Mouse (Mus musculus): ENCODE measurements around the gene 2310057M21Rik.

2310057M21Rik gene

GRCm38 (mm10) chr7:131318340-131318739 lies 44.2 kb downstream of the 2310057M21Rik start:
- no peak for DNase-seq

GRCm38 (mm10) chr7:131317587-131317986 lies 45.0 kb downstream of the 2310057M21Rik start:
- no peak for DNase-seq

GRCm38 (mm10) chr7:131314493-131314892 lies 48.1 kb downstream of the 2310057M21Rik start:
- no peak for DNase-seq

- no peak for DNase-seq
Measured at GRCm38 (mm10) chr7:131306733-131307132, 55.8 kb downstream of the 2310057M21Rik start.

- no peak for DNase-seq
Measured at GRCm38 (mm10) chr7:131303340-131303739, 59.2 kb downstream of the 2310057M21Rik start.

- no peak for DNase-seq
Measured at GRCm38 (mm10) chr7:131297151-131297550, 65.4 kb downstream of the 2310057M21Rik start.

All from right cerebral cortex, postnatal 25 days (tissue).